9 mouse cellular contexts compared by ENCODE assay signal in the genomic region with DNA sequence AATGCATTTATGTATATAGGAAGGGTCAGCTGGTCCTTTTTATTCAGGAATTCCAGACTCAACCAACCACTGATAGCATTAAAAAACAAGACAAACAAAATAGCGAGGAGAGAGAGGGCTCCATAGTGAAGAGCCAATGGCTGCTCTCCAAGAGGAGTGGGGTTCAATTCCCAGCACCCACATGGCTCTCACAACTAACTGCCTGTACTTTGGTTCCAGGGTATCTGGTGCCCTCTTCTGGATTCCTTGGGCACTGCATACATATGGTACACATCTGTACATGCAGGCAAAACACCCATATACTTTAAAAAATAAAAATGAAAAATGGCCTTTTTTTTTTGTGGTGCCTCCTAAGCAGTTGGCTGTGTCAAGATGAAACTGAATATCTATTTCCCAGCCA. TPM values are rescaled to one million over a fixed set of nuclear protein-coding genes. Genes with fewer than 3 reads are reported as not detected.
DNase-seq lines count a peak whose midpoint lies in the region; ATAC-seq and TF ChIP-seq lines count a peak whose summit lies in the region.
"Had no signal": no experiment of that assay in that cellular context is flagged by ENCODE, and none has a peak within 500 bp of the region (broad histone marks: within the 10 kb centered on the region; RNA-seq: fewer than 3 reads in every experiment).

No protein-coding gene starts in this region.

- intact Hi-C loops in gastrocnemius, adult 2 months (cut with DNase I) = no loop called here

- H3K27me3 ChIP-seq in neural tube, embryonic 15.5 days (replicated peaks) = no peaks in the 10 kb centered on the region

- 93% methylated on average over 1 of the region's 1 CpGs for WGBS in neural tube, embryonic 15.5 days

- no peak overlapping the region for H3K9ac ChIP-seq in neural tube, embryonic 15.5 days (replicated peaks)

- no peak for ATAC-seq in neural tube, embryonic 15.5 days (ENCODE audit: low FRiP score)
- no peak for ATAC-seq in activated CD4-positive, CD25-positive, alpha-beta regulatory T cell, adult 4 months

- peak; percentile 69 for TF ChIP-seq CTCF in gastrocnemius, adult 2 months (IDR thresholded peaks at IDR 0.05)
- peak; percentile 16; the same call in 1 of the 2 replicates for TF ChIP-seq CTCF in bone marrow macrophage, adult 2 months (IDR thresholded peaks at IDR 0.05; ENCODE audit: low read depth, low read length)

- no peak overlapping the region for H3K27ac ChIP-seq in gastrocnemius, adult 2 months
- no peak overlapping the region for H3K27ac ChIP-seq in bone marrow macrophage, adult 2 months (ENCODE audit: insufficient read depth, low read depth, low read length)
- H3K27ac ChIP-seq in neural tube, embryonic 15.5 days (replicated peaks) = no peak overlapping the region

- DNase-seq in gastrocnemius, adult 2 months = no peak
- no peak for DNase-seq in gastrocnemius, postnatal 4 days (ENCODE audit: low spot score in 2 of 2)
- peak; percentile 44 for DNase-seq in A20 (ENCODE audit: low read depth, low spot score)
- peak; percentile 20 for DNase-seq in lung, postnatal 25 days (ENCODE audit: low spot score)
- no peak for DNase-seq in adrenal gland, postnatal 36 days
- DNase-seq: retina, postnatal 1 day had no signal

- TF ChIP-seq POLR2A in bone marrow macrophage, adult 2 months (IDR thresholded peaks at IDR 0.05; ENCODE audit: borderline replicate concordance, low read depth, low read length) = no peak

- no peaks in the 10 kb centered on the region for H3K9me3 ChIP-seq in neural tube, embryonic 15.5 days (replicated peaks)

- H3K4me2 ChIP-seq in neural tube, embryonic 15.5 days = no peak overlapping the region

- no peaks in the 10 kb centered on the region for H3K4me1 ChIP-seq in bone marrow macrophage, adult 2 months (ENCODE audit: control insufficient read depth, insufficient read depth, low read length)
- no peaks in the 10 kb centered on the region for H3K4me1 ChIP-seq in neural tube, embryonic 15.5 days

- no peak overlapping the region for H3K4me3 ChIP-seq in gastrocnemius, adult 2 months
- no peak overlapping the region for H3K4me3 ChIP-seq in bone marrow macrophage, adult 2 months (ENCODE audit: insufficient read depth, low read length)
- H3K4me3 ChIP-seq in neural tube, embryonic 15.5 days (replicated peaks) = no peak overlapping the region

- H3K36me3 ChIP-seq in neural tube, embryonic 15.5 days = no peaks in the 10 kb centered on the region

RNA-seq across cellular contexts. Expression of a gene that starts 28.8 kb away (rescaled TPM):
- 10 to 100 TPM; 74.5 to 85.4 TPM for total RNA-seq in gastrocnemius, adult 2 months (2021)
- 10 to 100 TPM; 71.1 to 71.9 TPM for total RNA-seq in gastrocnemius, postnatal 4 days (2021)
- 92.1 and 96.7 TPM in 2 replicates for polyA plus RNA-seq in bone marrow macrophage, adult 2 months (2012; ENCODE audit: insufficient read depth, insufficient read length, missing spikeins)
- polyA plus RNA-seq in neural tube, embryonic 15.5 days (2015; fragmentation: Nextera tagmentation; extraction: Ambion mirVana) = 56.5 and 64.3 TPM in 2 replicates
- polyA plus RNA-seq in activated CD4-positive, CD25-positive, alpha-beta regulatory T cell, adult 4 months (2017; shearing (Covaris generic)) = 10 to 100 TPM; 43.8 to 57.1 TPM
- total RNA-seq in adrenal gland, postnatal 36 days (2021) = 10 to 100 TPM; 71.2 to 75.4 TPM

Comparison
In these comparisons a context has a peak if more than half of its experiments do, and no peak if none do; other contexts are left out.
1. DNase-seq: peak in A20 (single experiment) and lung, postnatal 25 days (single experiment); none in gastrocnemius, adult 2 months (single experiment), gastrocnemius, postnatal 4 days (0 of 2) and adrenal gland, postnatal 36 days (0 of 2).